Comparison of ENCODE assay signal across 15 mouse cellular contexts in genomic region chr7:99323321-99323700, GRCm38 (mm10).
"Had no signal": no experiment of that assay in that cellular context is flagged by ENCODE, and none has a peak within 500 bp of the region (broad histone marks: within the 10 kb centered on the region; RNA-seq: fewer than 3 reads in every experiment).

No protein-coding gene starts in this region.

- H3K4me2 ChIP-seq: limb, embryonic 13.5 days; liver, embryonic 11.5 days; liver, embryonic 15.5 days; midbrain, embryonic 13.5 days; neural tube, embryonic 15.5 days had no signal

- H3K4me3 ChIP-seq: limb, embryonic 13.5 days; liver, embryonic 15.5 days; midbrain, embryonic 13.5 days; myocyte; neural tube, embryonic 15.5 days had no signal

- DNase-seq: kidney, adult 8-10 months; kidney, postnatal 36 days; layer of hippocampus, adult 9-11 months; layer of hippocampus, postnatal 36 days; right cerebral cortex, adult 18-20 months; right cerebral cortex, postnatal 25 days; thymus, postnatal 36 days had no signal

- H3K36me3 ChIP-seq: limb, embryonic 13.5 days; liver, embryonic 15.5 days had no signal

- H3K27ac ChIP-seq: kidney, postnatal 0 days; limb, embryonic 13.5 days; liver, embryonic 15.5 days; midbrain, embryonic 13.5 days; neural tube, embryonic 15.5 days had no signal

- H3K27me3 ChIP-seq: neural tube, embryonic 15.5 days had no signal

- H3K9me3 ChIP-seq: limb, embryonic 13.5 days; liver, embryonic 15.5 days; midbrain, embryonic 13.5 days; neural tube, embryonic 15.5 days had no signal

- H3K9ac ChIP-seq: limb, embryonic 13.5 days; liver, embryonic 15.5 days; midbrain, embryonic 13.5 days; neural tube, embryonic 15.5 days had no signal

- ATAC-seq: intestine, postnatal 0 days; midbrain, embryonic 13.5 days had no signal

- H3K4me1 ChIP-seq: liver, embryonic 15.5 days had no signal
